18 mouse cellular contexts compared by ENCODE assay signal in genomic region chr10:13827150-13827549, GRCm38 (mm10).
"Had no signal": no experiment of that assay in that cellular context is flagged by ENCODE, and none has a peak within 500 bp of the region (broad histone marks: within the 10 kb centered on the region; RNA-seq: fewer than 3 reads in every experiment).

No protein-coding gene starts in this region.

- H3K4me1 ChIP-seq: liver, embryonic 15.5 days; lung, embryonic 15.5 days; midbrain, embryonic 13.5 days; midbrain, embryonic 15.5 days; neural tube, embryonic 12.5 days had no signal

- ATAC-seq: liver, postnatal 0 days; lung, postnatal 0 days; midbrain, embryonic 13.5 days; midbrain, embryonic 15.5 days had no signal

- H3K9ac ChIP-seq: liver, embryonic 15.5 days; liver, postnatal 0 days; lung, embryonic 15.5 days; midbrain, embryonic 13.5 days; midbrain, embryonic 15.5 days; neural tube, embryonic 12.5 days had no signal

- H3K9me3 ChIP-seq: liver, embryonic 15.5 days; lung, embryonic 15.5 days; megakaryocyte, embryonic 14.5 days; midbrain, embryonic 13.5 days; midbrain, embryonic 15.5 days; neural tube, embryonic 12.5 days had no signal

- H3K4me3 ChIP-seq: liver, embryonic 15.5 days; lung, embryonic 15.5 days; megakaryocyte, embryonic 14.5 days; midbrain, embryonic 13.5 days; midbrain, embryonic 15.5 days; neural tube, embryonic 12.5 days had no signal

- H3K36me3 ChIP-seq: liver, embryonic 15.5 days; lung, embryonic 15.5 days had no signal

- DNase-seq: liver, postnatal 0 days; lung, adult 2 months; lung, postnatal 14 days; lung, postnatal 36 days; right cerebral cortex, postnatal 14 days; right cerebral cortex, postnatal 4 days; spleen, adult 18-20 months; thymus, adult 18-20 months; thymus, postnatal 14 days; thymus, postnatal 36 days had no signal

- H3K27me3 ChIP-seq: liver, embryonic 15.5 days; lung, embryonic 15.5 days; megakaryocyte, embryonic 14.5 days; midbrain, embryonic 13.5 days; midbrain, embryonic 15.5 days; neural tube, embryonic 12.5 days had no signal

- H3K27ac ChIP-seq: liver, embryonic 15.5 days; lung, embryonic 15.5 days; macrophage; midbrain, embryonic 13.5 days; midbrain, embryonic 15.5 days; neural tube, embryonic 12.5 days had no signal

- H3K4me2 ChIP-seq: liver, embryonic 15.5 days; lung, embryonic 15.5 days; midbrain, embryonic 13.5 days; midbrain, embryonic 15.5 days; neural tube, embryonic 12.5 days had no signal
